ENCODE assay signal across 20 mouse cellular contexts in genomic region chr7:31195591-31196307, GRCm38 (mm10). TPM values are rescaled to one million over a fixed set of nuclear protein-coding genes. Genes with fewer than 3 reads are reported as not detected.
DNase-seq lines count a peak whose midpoint lies in the region; ATAC-seq and TF ChIP-seq lines count a peak whose summit lies in the region.
"Had no signal": no experiment of that assay in that cellular context is flagged by ENCODE, and none has a peak within 500 bp of the region (broad histone marks: within the 10 kb centered on the region; RNA-seq: fewer than 3 reads in every experiment).

No protein-coding gene starts in this region.

- DNase-seq in lung, postnatal 0 days (ENCODE audit: low spot score), result peak; percentile 69
- DNase-seq in lung, adult 2 months, result no peak
- peak; percentile 85 for DNase-seq in kidney, adult 9 months
- peak; percentile 63 to 83 for DNase-seq in kidney, postnatal 36 days
- no peak for DNase-seq in c-Kit-positive CD71-positive TER-119-positive erythroid progenitor cells, embryonic 14.5 days (ENCODE audit: low spot score)
- DNase-seq in adrenal gland, postnatal 25 days, result no peak
- no peak for DNase-seq in cerebellum, adult 18-20 months
- DNase-seq: adrenal gland, adult 2 months; cerebellum, postnatal 14 days; gastrocnemius, adult 2 months; heart, adult 18-20 months; liver, embryonic 13.5 days; right cerebral cortex, adult 18-20 months; thymus, postnatal 25 days had no signal

- TF ChIP-seq POLR2A in lung, adult 2 months (IDR thresholded peaks at IDR 0.05; ENCODE audit: borderline replicate concordance, extremely low read depth, low read depth, low read length), result no peak

- no peaks in the 10 kb centered on the region for H3K36me3 ChIP-seq in lung, postnatal 0 days (ENCODE audit: insufficient read depth, low read length)
- H3K36me3 ChIP-seq: embryonic facial prominence, embryonic 15.5 days; hindbrain, embryonic 10.5 days; liver, embryonic 13.5 days; midbrain, embryonic 12.5 days; neural tube, embryonic 12.5 days had no signal

- H3K4me1 ChIP-seq in lung, postnatal 0 days (ENCODE audit: insufficient read depth, low read depth, low read length), result no peaks in the 10 kb centered on the region
- H3K4me1 ChIP-seq in lung, adult 2 months (ENCODE audit: control insufficient read depth, insufficient read depth, low read length), result no peaks in the 10 kb centered on the region
- H3K4me1 ChIP-seq: embryonic facial prominence, embryonic 15.5 days; hindbrain, embryonic 10.5 days; liver, embryonic 13.5 days; midbrain, embryonic 12.5 days; neural tube, embryonic 12.5 days had no signal

- H3K4me3 ChIP-seq in lung, postnatal 0 days (ENCODE audit: low read depth, low read length), result no peak overlapping the region
- no peak overlapping the region for H3K4me3 ChIP-seq in lung, adult 2 months (replicated peaks; ENCODE audit: extremely low read depth, low read depth, low read length)
- H3K4me3 ChIP-seq: embryonic facial prominence, embryonic 15.5 days; gastrocnemius, adult 2 months; hindbrain, embryonic 10.5 days; liver, embryonic 13.5 days; midbrain, embryonic 12.5 days; neural tube, embryonic 12.5 days had no signal

- no peak overlapping the region for H3K27ac ChIP-seq in lung, postnatal 0 days (ENCODE audit: low read length)
- H3K27ac ChIP-seq: embryonic facial prominence, embryonic 15.5 days; gastrocnemius, adult 2 months; hindbrain, embryonic 10.5 days; hindbrain, postnatal 0 days; liver, embryonic 13.5 days; midbrain, embryonic 12.5 days; neural tube, embryonic 12.5 days had no signal

- 52% methylated on average over 3 of the region's 3 CpGs for WGBS in lung, postnatal 0 days
- 53% methylated on average over 3 of the region's 3 CpGs for WGBS in lung, adult 2 months

- TF ChIP-seq EP300 in lung, postnatal 0 days (IDR thresholded peaks at IDR 0.05), result 0 out of 2 replicates have a peak, but pooled peaks have one; percentile 10

- no peaks in the 10 kb centered on the region for H3K9me3 ChIP-seq in lung, postnatal 0 days (ENCODE audit: low read length)
- H3K9me3 ChIP-seq: embryonic facial prominence, embryonic 15.5 days; liver, embryonic 13.5 days; midbrain, embryonic 12.5 days; neural tube, embryonic 12.5 days had no signal

- ATAC-seq in lung, postnatal 0 days, result peak; percentile 83
- ATAC-seq: hindbrain, postnatal 0 days; intestine, postnatal 0 days had no signal

- no peak for TF ChIP-seq CTCF in lung, postnatal 0 days (IDR thresholded peaks at IDR 0.05)
- no peak for TF ChIP-seq CTCF in lung, adult 2 months (IDR thresholded peaks at IDR 0.05; ENCODE audit: insufficient read depth, low read length)

- H3K4me2 ChIP-seq in lung, postnatal 0 days (replicated peaks; ENCODE audit: low read depth, low read length), result no peak overlapping the region
- H3K4me2 ChIP-seq: embryonic facial prominence, embryonic 15.5 days; liver, embryonic 13.5 days; midbrain, embryonic 12.5 days; neural tube, embryonic 12.5 days had no signal

- H3K27me3 ChIP-seq in lung, postnatal 0 days (replicated peaks; ENCODE audit: insufficient read depth, low read length), result no peaks in the 10 kb centered on the region
- H3K27me3 ChIP-seq: embryonic facial prominence, embryonic 15.5 days; liver, embryonic 13.5 days; midbrain, embryonic 12.5 days; neural tube, embryonic 12.5 days had no signal

- H3K9ac ChIP-seq in lung, postnatal 0 days (replicated peaks; ENCODE audit: low read depth), result no peak overlapping the region
- H3K9ac ChIP-seq: embryonic facial prominence, embryonic 15.5 days; liver, embryonic 13.5 days; midbrain, embryonic 12.5 days; neural tube, embryonic 12.5 days had no signal

RNA-seq across cellular contexts. Expression of gene Gramd1a, which starts 40.1 kb away (rescaled TPM):
- 31.7 and 33.8 TPM in 2 replicates for polyA plus RNA-seq in lung, postnatal 0 days (2015; fragmentation: Nextera tagmentation; extraction: Ambion mirVana)
- 103 and 113 TPM in 2 replicates for polyA plus RNA-seq in lung, adult 2 months (2012; rRNA removed)
- total RNA-seq in adrenal gland, postnatal 25 days (2021), result 42.9 and 50.5 TPM in 2 replicates

Comparison
In these comparisons a context has a peak if more than half of its experiments do, and no peak if none do; other contexts are left out.
1. DNase-seq: peak in lung, postnatal 0 days (single experiment), kidney, adult 9 months (single experiment) and kidney, postnatal 36 days (2 of 2); none in lung, adult 2 months (single experiment), c-Kit-positive CD71-positive TER-119-positive erythroid progenitor cells, embryonic 14.5 days (single experiment), adrenal gland, postnatal 25 days (single experiment) and cerebellum, adult 18-20 months (0 of 2).